Mouse (Mus musculus): ENCODE results near the gene Yrdc. TPM values are rescaled to one million over a fixed set of nuclear protein-coding genes. Genes with fewer than 3 reads are reported as not detected.

Yrdc gene
- polyA plus RNA-seq (2015; fragmentation: Nextera tagmentation; extraction: Ambion mirVana), result 21.1 and 25.1 TPM in 2 replicates

DNA sequence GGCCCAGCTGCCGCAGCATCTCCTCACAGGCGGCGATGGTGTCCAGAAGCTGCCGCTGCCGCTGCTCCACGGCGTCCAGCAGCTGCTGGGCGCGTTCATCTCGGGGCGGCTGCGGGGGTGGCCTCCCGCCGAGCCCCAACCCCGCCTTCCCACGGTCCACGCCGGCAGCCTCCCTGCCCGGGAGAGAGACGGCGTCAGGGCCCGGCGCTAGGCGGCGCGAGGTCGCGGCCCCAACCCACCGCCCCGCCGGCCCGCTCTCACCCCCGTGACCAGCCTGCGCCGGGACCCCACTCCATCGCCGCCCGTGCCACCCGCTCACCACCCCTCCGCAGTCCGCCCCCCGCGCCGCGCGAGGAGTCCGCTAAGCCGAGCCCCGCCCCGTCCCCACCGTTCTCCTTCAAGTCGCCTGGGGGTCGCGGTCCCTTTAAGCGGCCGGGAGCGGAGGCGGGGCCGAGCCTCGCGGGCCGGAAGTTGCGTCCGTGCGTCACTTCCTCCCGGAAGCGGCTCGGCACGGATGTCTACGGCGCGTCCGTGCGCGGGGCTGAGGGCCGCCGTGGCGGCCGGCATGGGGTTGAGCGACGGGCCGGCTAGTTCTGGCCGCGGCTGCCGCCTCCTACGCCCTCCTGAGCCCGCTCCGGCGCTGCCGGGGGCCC is at the start of gene Yrdc:
Yrdc (plus strand) TSS at position 419 of the 653 bp plus-strand sequence.
- Histone ChIP-seq H3K27me3 (replicated peaks) (no peaks in the 10 kb centered on the region), H3K36me3 (peaks cover 29% of the 10 kb centered on the region), H3K4me3 (peak within 1 kb of the TSS; percentile 78), H3K9ac (peak within 1 kb of the TSS; percentile 94), H3K27ac (replicated peaks) (peak within 1 kb of the TSS; percentile 93), H3K4me2 (peak within 1 kb of the TSS; percentile 95), H3K9me3 (no peaks in the 10 kb centered on the region), H3K4me1 (peaks cover 26% of the 10 kb centered on the region)
- peak; percentile 91 for ATAC-seq (ENCODE audit: extremely low read depth, insufficient number of reproducible peaks, low FRiP score, low TSS enrichment)
- 1% methylated on average over 64 of the region's 90 CpGs for WGBS

- Histone ChIP-seq H3K4me1 (peaks cover 10% of the 10 kb centered on the region), H3K27me3 (replicated peaks) (no peaks in the 10 kb centered on the region), H3K9ac (peak within 1 kb of the TSS; percentile 94), H3K9me3 (no peaks in the 10 kb centered on the region), H3K4me2 (peak within 1 kb of the TSS; percentile 96), H3K36me3 (peaks cover 54% of the 10 kb centered on the region), H3K4me3 (peak within 1 kb of the TSS; percentile 97), H3K27ac (replicated peaks) (peak within 1 kb of the TSS; percentile 98)
- 3% methylated on average over 21 of the region's 21 CpGs for WGBS
- peak; percentile 58 for ATAC-seq (ENCODE audit: extremely low read depth, insufficient number of reproducible peaks, low FRiP score, low TSS enrichment)
These were observed 48.7 kb upstream of the Yrdc start, which contains the start of gene Mtf1 for GRCm38 (mm10) chr4:124801552-124802308. Mtf1 (plus strand) TSS chr4:124802104.

GRCm38 (mm10) chr4:124802309-124803260 is 47.9 kb upstream of the Yrdc start:
- peak overlapping the region; percentile 98 for H3K27ac ChIP-seq (replicated peaks)
- no peaks in the 10 kb centered on the region for H3K27me3 ChIP-seq (replicated peaks)
- peak overlapping the region; percentile 97 for H3K4me3 ChIP-seq
- ATAC-seq (ENCODE audit: extremely low read depth, insufficient number of reproducible peaks, low FRiP score, low TSS enrichment), result peak; percentile 99
- under 1% methylated on average over 53 of the region's 53 CpGs for WGBS
- H3K4me2 ChIP-seq, result peak overlapping the region; percentile 96
- peaks cover 13% of the 10 kb centered on the region for H3K4me1 ChIP-seq
- H3K36me3 ChIP-seq, result peaks cover 59% of the 10 kb centered on the region
- H3K9me3 ChIP-seq, result no peaks in the 10 kb centered on the region
- H3K9ac ChIP-seq, result peak overlapping the region; percentile 94

DNA sequence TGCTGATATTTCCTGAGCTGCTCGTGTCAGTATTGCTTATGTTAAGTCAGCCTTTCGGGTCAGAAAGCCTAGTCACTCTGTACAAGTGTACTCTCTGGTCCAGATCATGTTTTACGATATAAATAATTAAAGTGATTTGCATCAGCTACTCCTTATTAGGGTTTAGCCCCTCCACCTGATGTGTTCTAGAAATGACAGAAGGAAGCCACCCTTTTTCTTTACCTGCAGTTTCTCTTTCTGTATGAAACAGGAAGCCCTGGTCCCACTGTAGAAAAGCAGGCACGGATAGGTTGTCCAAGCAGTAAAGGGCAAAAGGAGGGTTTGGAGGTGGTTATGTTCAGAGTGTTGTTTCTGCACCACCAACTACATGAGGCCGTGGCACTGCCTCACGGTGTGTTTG is 47.1 kb upstream of the Yrdc start:
- peak overlapping the region; percentile 97 for H3K4me3 ChIP-seq
- H3K36me3 ChIP-seq, result peaks cover 59% of the 10 kb centered on the region
- no peaks in the 10 kb centered on the region for H3K27me3 ChIP-seq (replicated peaks)
- ATAC-seq (ENCODE audit: extremely low read depth, insufficient number of reproducible peaks, low FRiP score, low TSS enrichment), result no peak
- peak overlapping the region; percentile 94 for H3K9ac ChIP-seq
- 68% methylated on average over 6 of the region's 6 CpGs for WGBS
- no peak overlapping the region for H3K27ac ChIP-seq (replicated peaks)
- H3K4me1 ChIP-seq, result peaks cover 19% of the 10 kb centered on the region
- no peaks in the 10 kb centered on the region for H3K9me3 ChIP-seq
- peak overlapping the region; percentile 96 for H3K4me2 ChIP-seq

DNA sequence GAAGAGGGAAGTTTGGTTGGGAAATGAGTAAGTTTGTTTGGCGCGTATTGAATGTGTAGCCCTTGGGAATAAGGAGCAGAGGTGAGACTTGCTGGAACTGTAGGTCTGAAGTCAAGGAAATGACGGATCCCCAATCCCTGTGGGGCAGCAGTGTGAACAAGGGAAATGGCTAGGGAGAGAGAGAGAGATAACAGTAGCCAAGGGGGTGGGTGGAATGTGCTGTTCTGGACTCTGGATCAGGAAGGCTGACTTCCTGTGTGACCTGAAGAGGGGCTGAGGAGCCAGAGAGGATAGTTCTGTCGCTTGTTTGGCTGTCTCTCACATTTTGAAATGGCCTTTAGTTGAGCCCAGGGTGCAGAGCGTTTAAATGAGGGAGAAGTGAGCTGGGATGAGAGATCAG is 42.0 kb upstream of the Yrdc start:
- H3K4me3 ChIP-seq, result no peak overlapping the region
- H3K9ac ChIP-seq, result 0 out of 2 replicates have a peak overlapping the region, but pooled peaks have one; percentile 40
- no peak for ATAC-seq (ENCODE audit: extremely low read depth, insufficient number of reproducible peaks, low FRiP score, low TSS enrichment)
- peaks cover 20% of the 10 kb centered on the region for H3K4me1 ChIP-seq
- peak overlapping the region; percentile 42; the same call in 1 of the 2 replicates for H3K27ac ChIP-seq (replicated peaks)
- H3K4me2 ChIP-seq, result no peak overlapping the region
- H3K9me3 ChIP-seq, result no peaks in the 10 kb centered on the region
- peaks cover 60% of the 10 kb centered on the region for H3K36me3 ChIP-seq
- WGBS, result 61% methylated on average over 5 of the region's 5 CpGs
- H3K27me3 ChIP-seq (replicated peaks), result no peaks in the 10 kb centered on the region

DNA sequence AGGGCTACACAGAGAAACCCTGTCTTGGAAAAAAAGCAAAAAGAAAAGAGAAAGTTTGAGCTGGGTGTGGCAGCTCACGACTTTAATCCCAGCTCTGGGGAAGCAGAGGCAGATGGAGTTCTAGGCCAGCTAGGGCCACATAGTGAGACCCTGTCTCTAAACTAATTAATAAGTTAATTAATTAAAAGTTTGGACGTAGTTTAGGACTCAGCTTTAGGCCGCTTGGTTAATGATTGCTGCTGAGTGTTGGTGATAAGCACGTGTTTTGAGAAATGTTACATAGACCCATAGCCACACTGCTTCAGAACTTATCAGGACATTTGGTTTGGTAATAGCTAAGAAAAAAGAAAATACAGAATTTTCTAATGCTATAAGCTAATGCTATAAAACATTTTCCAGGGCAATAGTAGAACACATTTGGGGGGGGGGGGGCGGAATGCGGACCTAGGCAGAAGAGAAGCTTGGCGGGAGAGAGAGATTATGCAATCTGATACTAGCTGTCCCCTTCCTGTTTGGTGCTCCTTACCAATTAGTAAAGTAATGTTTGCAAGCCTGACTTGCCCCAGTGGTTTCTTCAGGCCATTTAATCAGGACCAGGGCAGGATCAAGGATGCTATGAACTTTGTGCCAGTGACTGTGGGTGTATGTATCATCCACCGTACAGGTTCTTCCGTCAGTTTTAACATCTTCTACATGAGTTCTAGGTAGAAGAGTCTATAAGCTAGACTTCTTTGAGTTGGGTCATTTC is 41.2 kb upstream of the Yrdc start:
- 0 out of 2 replicates have a peak overlapping the region, but pooled peaks have one; percentile 42 for H3K27ac ChIP-seq (replicated peaks)
- H3K36me3 ChIP-seq, result peaks cover 59% of the 10 kb centered on the region
- H3K4me2 ChIP-seq, result no peak overlapping the region
- H3K27me3 ChIP-seq (replicated peaks), result no peaks in the 10 kb centered on the region
- peaks cover 17% of the 10 kb centered on the region for H3K4me1 ChIP-seq
- 76% methylated on average over 7 of the region's 9 CpGs for WGBS
- ATAC-seq (ENCODE audit: extremely low read depth, insufficient number of reproducible peaks, low FRiP score, low TSS enrichment), result no peak
- H3K9ac ChIP-seq, result no peak overlapping the region
- no peaks in the 10 kb centered on the region for H3K9me3 ChIP-seq
- no peak overlapping the region for H3K4me3 ChIP-seq

GRCm38 (mm10) chr4:124810056-124810455 is 40.4 kb upstream of the Yrdc start:
- H3K4me1 ChIP-seq, result peaks cover 17% of the 10 kb centered on the region
- H3K4me2 ChIP-seq, result no peak overlapping the region
- WGBS, result 89% methylated on average over 7 of the region's 7 CpGs
- no peak overlapping the region for H3K4me3 ChIP-seq
- no peak overlapping the region for H3K27ac ChIP-seq (replicated peaks)
- no peak overlapping the region for H3K9ac ChIP-seq
- H3K36me3 ChIP-seq, result peaks cover 55% of the 10 kb centered on the region
- H3K9me3 ChIP-seq, result no peaks in the 10 kb centered on the region
- no peaks in the 10 kb centered on the region for H3K27me3 ChIP-seq (replicated peaks)
- no peak for ATAC-seq (ENCODE audit: extremely low read depth, insufficient number of reproducible peaks, low FRiP score, low TSS enrichment)

GRCm38 (mm10) chr4:124811347-124811975 is 39.0 kb upstream of the Yrdc start:
- Histone ChIP-seq H3K27me3 (replicated peaks) (no peaks in the 10 kb centered on the region), H3K4me1 (peaks cover 17% of the 10 kb centered on the region), H3K27ac (replicated peaks) (no peak overlapping the region), H3K9ac (no peak overlapping the region), H3K4me2 (no peak overlapping the region), H3K36me3 (peaks cover 48% of the 10 kb centered on the region), H3K4me3 (no peak overlapping the region), H3K9me3 (no peaks in the 10 kb centered on the region)
- ATAC-seq (ENCODE audit: extremely low read depth, insufficient number of reproducible peaks, low FRiP score, low TSS enrichment), result no peak
- 57% methylated on average over 9 of the region's 9 CpGs for WGBS

DNA sequence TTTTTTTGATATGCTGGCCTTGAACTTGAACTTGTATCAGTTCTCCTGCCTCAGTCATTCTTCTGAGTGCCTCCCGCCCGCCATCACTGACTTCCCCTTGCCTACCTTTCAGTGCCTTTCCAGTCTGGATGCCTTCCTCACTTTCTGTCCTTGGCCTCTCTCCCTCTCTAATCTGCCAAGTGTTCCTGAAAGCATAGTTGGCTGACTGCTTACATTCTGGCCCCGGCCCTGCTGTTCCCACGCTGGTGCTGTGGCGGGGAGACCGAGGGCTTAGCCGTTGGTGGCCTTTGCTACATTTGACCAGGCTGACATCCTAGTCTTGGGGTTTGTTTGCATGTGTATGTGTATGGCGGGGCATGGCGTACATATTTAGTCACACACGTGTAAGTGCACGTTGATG is 34.6 kb upstream of the Yrdc start:
- Histone ChIP-seq H3K4me2 (no peak overlapping the region), H3K9me3 (no peaks in the 10 kb centered on the region), H3K27ac (replicated peaks) (no peak overlapping the region), H3K4me3 (no peak overlapping the region), H3K9ac (no peak overlapping the region), H3K4me1 (peaks cover 16% of the 10 kb centered on the region), H3K27me3 (replicated peaks) (no peaks in the 10 kb centered on the region), H3K36me3 (peaks cover 36% of the 10 kb centered on the region)
- WGBS, result 91% methylated on average over 11 of the region's 11 CpGs
- ATAC-seq (ENCODE audit: extremely low read depth, insufficient number of reproducible peaks, low FRiP score, low TSS enrichment), result no peak

DNA sequence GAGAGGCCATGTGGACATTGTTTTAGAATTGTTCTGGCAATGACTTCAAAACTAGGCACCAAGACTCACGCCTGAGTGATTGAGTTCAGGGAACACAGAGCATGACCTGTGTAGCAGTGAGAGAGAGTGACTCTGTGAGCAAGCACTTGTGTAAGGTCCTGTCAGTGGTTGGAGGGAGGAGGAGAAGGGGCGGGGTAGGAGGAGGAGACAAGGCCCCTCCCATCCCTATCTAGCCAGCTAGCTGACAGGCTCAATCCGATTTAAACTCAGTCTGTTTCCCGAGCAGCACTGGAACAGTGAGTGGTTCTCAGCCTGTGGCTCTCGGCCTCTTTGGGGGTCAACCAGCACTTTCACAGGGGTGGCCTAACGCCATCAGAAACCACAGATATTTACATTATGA is 32.7 kb upstream of the Yrdc start:
- H3K4me2 ChIP-seq, result peak overlapping the region; percentile 21
- H3K27ac ChIP-seq (replicated peaks), result peak overlapping the region; percentile 30
- peaks cover 46% of the 10 kb centered on the region for H3K36me3 ChIP-seq
- no peaks in the 10 kb centered on the region for H3K27me3 ChIP-seq (replicated peaks)
- 19% methylated on average over 6 of the region's 6 CpGs for WGBS
- no peak overlapping the region for H3K4me3 ChIP-seq
- H3K9ac ChIP-seq, result peak overlapping the region; percentile 42; the same call in 1 of the 2 replicates
- no peaks in the 10 kb centered on the region for H3K9me3 ChIP-seq
- peaks cover 16% of the 10 kb centered on the region for H3K4me1 ChIP-seq
- peak; percentile 63 for ATAC-seq (ENCODE audit: extremely low read depth, insufficient number of reproducible peaks, low FRiP score, low TSS enrichment)
